Mouse (Mus musculus) thymus, adult 2 months (tissue): ENCODE results near the gene Dock3.

Experiments
- CTCF ChIP-seq: fragments of 200-500 bp; IDR thresholded peaks from 2 replicates; pipeline ENCODE4 v1.5.1; 2012; ENCODE audit warnings: mild to moderate bottlenecking, control low read depth, low read length, moderate library complexity, borderline replicate concordance; ENCODE audit not compliant: control insufficient read depth, poor library complexity, insufficient read depth; ENCODE audit errors: extremely low read depth
- POLR2A ChIP-seq: fragments of 200-500 bp; IDR thresholded peaks from 2 replicates; pipeline ENCODE4 v1.6.1; 2012; ENCODE audit warnings: mild to moderate bottlenecking, low read length, control low read depth, moderate library complexity; ENCODE audit not compliant: control insufficient read depth, poor library complexity, insufficient read depth; ENCODE audit errors: extremely low read depth

DNA sequence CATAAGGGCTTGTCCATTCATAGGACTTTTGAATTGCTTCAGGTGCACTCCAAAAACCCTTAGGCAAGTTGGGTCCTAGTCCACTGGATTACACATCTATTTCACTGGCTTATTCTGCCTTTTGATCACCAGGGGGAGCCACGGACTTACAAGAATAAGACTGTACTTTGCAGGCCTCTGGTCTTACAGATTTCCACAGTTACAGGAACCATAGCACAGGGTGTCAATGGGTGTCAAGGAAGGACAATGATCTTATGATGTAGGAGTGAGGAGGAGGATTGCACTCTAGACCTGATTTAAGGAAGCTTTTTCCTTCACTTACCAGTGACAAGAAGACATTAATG lies 327.9 kb downstream of the Dock3 start:
- TF ChIP-seq CTCF = no peak
- TF ChIP-seq POLR2A = no peak
